Mouse (Mus musculus) E14TG2a.4 (cell line): ENCODE measurements at regions not wholly inside any gene's neighbourhood (a gene's known extent, or its start where the extent isn't known, plus 50 kb on each side); places are given as distances from the start of the nearest gene placed in this dataset.
"Not testable (repeated sequence)": the region's sequence is repeated elsewhere in the genome, so short reads cannot be mapped to it uniquely, and the experiment has no call there.

ENCODE experiments used
- H3K27me3 ChIP-seq: 2 replicates; pipeline ENCODE4 v1.6.1; 2014; ENCODE audit warnings: low read length, control low read depth; ENCODE audit not compliant: insufficient read depth
- H3K36me3 ChIP-seq: 2 replicates; pipeline ENCODE4 v1.6.1; 2014; ENCODE audit warnings: low read length, control low read depth; ENCODE audit not compliant: insufficient read depth
- H3K4me1 ChIP-seq: replicated peaks from 2 replicates; pipeline ENCODE4 v1.6.1; 2014; ENCODE audit warnings: low read depth, low read length, control low read depth
- H3K4me3 ChIP-seq: replicated peaks from 2 replicates; pipeline ENCODE4 v1.5.1; 2014; ENCODE audit warnings: mild to moderate bottlenecking, low read length
- H3K9me3 ChIP-seq: 2 replicates; pipeline ENCODE4 v1.6.1; 2014; ENCODE audit warnings: low read length, control low read depth
- CTCF ChIP-seq: conservative IDR thresholded peaks from 2 replicates; pipeline ENCODE4 v1.5.1; 2014; ENCODE audit warnings: low read length
- NANOG ChIP-seq: IDR thresholded peaks from 2 replicates; pipeline ENCODE4 v1.6.1; 2014; ENCODE audit warnings: borderline replicate concordance, low read length, mixed read lengths
- POU5F1 ChIP-seq: IDR thresholded peaks from 2 replicates; pipeline ENCODE4 v1.6.1; 2014; ENCODE audit warnings: low read length, borderline replicate concordance

DNA sequence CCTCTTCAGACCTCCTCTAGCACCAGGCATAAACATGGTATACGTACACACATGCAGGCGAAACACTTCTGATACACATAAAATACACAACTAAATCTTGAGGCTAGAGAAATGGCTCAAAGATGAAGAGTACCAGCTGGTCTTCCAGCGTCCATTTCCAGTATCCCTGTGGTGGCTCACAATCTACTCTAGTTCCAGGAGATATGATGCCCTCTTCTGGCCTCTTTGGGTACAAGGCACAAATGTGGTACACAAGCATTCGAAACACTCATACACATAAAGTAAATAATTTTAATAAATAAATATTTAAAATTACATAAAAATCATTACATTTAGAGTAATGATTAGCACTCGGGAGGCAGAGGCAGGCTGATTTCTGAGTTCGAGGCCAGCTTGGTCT, 50.7 kb upstream of the Rabgap1l start:
- H3K9me3 ChIP-seq, result no peaks in the 10 kb centered on the region
- H3K27me3 ChIP-seq, result no peaks in the 10 kb centered on the region
- TF ChIP-seq POU5F1 (no peak), CTCF (peak; percentile 37; the same call in 1 of the 2 replicates), NANOG (no peak)
- no peaks in the 10 kb centered on the region for H3K36me3 ChIP-seq
- H3K4me3 ChIP-seq, result no peak overlapping the region
- H3K4me1 ChIP-seq, result no peaks in the 10 kb centered on the region

DNA sequence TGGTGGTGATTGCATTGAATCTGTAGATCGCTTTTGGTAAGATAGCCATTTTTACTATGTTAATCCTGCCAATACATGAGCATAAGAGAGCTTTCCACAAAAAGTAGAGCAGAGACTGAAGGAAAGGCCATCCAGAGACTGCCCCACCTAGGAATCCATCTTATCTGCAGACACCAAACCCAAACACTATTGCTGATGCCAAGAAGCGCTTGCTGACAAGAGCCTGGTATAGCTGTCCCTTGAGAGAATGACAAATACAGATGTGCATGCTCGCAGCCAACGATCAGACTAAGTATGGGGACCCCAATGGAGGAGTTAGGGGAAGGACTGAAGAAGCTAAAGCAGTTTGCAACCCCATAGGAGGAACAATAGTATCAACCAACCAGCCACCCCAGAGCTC, 51.7 kb upstream of the Rabgap1l start:
- H3K9me3 ChIP-seq, H3K36me3 ChIP-seq, H3K4me3 ChIP-seq, H3K4me1 ChIP-seq, H3K27me3 ChIP-seq: not testable (repeated sequence)

DNA sequence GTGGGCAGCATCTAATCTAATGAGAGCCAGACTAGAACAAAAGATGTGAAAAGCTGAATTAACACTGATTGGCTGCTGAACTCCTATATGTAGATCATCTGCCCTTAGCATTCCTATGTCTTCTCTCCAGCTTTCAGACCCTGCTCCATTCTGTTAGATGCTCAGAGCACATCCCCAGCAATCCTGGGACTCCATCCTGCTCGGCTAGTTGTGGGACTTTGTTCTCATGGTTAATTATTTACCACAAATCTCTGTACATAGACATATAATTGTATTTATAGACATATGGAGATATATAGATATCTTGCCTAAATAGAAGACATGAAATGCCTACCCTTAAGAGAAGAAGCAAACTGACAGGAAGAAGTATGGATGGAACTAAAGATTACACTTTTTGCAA, 55.5 kb upstream of the Rc3h1 start:
- H3K4me1 ChIP-seq, result no peaks in the 10 kb centered on the region
- no peaks in the 10 kb centered on the region for H3K9me3 ChIP-seq
- no peaks in the 10 kb centered on the region for H3K27me3 ChIP-seq
- no peak overlapping the region for H3K4me3 ChIP-seq
- TF ChIP-seq POU5F1 (no peak), CTCF (no peak), NANOG (no peak)
- no peaks in the 10 kb centered on the region for H3K36me3 ChIP-seq

DNA sequence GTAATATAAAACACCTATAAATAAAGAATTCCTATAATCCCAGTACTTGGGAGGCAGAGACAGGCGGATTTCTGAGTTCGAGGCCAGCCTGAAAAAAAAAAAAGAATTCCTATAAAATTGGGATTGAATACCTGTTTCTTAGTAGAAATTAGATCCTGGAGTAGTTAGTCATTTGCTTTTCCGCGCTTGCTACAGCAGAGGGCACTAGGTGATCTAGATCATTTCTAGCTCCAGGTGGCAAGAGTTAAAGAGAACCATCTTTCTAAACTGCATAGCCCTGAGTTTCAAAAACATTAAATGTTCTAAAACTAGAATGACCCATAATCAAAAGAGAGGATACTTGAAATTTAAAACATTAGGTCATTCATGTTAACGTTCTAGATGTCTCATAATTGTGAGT, 51.8 kb upstream of the Rc3h1 start:
- Histone ChIP-seq H3K9me3 (no peaks in the 10 kb centered on the region), H3K4me3 (no peak overlapping the region), H3K27me3 (no peaks in the 10 kb centered on the region), H3K4me1 (no peaks in the 10 kb centered on the region), H3K36me3 (no peaks in the 10 kb centered on the region)
- TF ChIP-seq CTCF, result no peak
- no peak for TF ChIP-seq NANOG
- TF ChIP-seq POU5F1, result no peak

DNA sequence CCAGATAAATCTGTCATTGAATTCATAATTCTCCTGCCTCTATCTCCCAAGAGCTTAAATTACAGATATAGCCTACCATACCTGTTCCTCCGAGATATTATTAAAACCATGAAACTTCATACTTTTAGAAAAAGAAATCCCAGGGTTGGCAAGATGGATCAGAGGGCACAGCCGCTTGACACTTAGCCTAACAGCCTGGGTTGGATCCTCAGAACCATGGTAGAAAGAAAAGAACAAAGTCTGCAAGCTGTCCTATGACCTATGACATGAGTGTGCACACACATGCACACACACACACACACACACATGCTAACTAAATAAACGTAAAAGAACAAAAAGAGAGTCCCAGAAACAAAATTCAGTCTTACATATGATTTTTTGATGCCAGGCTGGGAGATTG, 50.8 kb upstream of the Rc3h1 start:
- no peaks in the 10 kb centered on the region for H3K9me3 ChIP-seq
- TF ChIP-seq NANOG, result no peak
- no peak for TF ChIP-seq POU5F1
- TF ChIP-seq CTCF, result no peak
- no peaks in the 10 kb centered on the region for H3K4me1 ChIP-seq
- no peak overlapping the region for H3K4me3 ChIP-seq
- no peaks in the 10 kb centered on the region for H3K36me3 ChIP-seq
- H3K27me3 ChIP-seq, result no peaks in the 10 kb centered on the region

DNA sequence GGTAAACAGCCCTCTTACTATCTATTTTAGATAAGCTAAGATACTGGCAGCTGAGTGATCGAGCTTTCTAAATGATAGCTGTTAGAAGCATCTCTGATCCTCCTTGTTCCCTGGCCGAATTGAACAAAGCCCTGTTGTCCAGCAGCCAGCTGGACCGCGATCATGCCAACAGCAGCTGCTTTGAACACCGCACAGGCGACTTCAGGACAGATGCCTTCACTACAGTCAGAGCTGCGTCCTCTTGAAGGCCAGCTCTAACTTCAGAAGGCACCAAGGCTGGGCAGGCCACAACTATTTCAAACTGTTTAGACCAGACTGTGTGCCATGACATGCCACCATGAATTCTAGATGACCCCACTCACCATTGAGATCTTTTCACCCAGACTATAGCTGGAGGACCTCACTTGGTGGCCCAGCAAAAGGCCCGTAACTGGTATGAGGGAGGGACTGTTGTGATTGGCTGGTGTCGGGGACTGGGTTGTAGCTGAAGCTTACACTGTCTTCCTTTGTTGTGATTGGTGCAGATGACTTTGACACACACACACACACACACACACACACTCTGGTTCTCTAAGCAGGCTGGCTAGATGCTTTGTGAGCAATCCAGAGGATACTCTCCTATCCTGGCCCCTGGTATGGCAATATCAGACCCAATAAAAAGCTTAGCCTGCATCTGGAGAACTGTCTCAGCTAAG, 50.1 kb upstream of the Rc3h1 start:
- H3K4me3 ChIP-seq, result no peak overlapping the region
- no peaks in the 10 kb centered on the region for H3K36me3 ChIP-seq
- TF ChIP-seq NANOG, result no peak
- no peak for TF ChIP-seq POU5F1
- TF ChIP-seq CTCF, result no peak
- H3K27me3 ChIP-seq, result no peaks in the 10 kb centered on the region
- no peaks in the 10 kb centered on the region for H3K4me1 ChIP-seq
- no peaks in the 10 kb centered on the region for H3K9me3 ChIP-seq
